Mouse (Mus musculus): ENCODE data around the gene Krt25. TPM values are rescaled to one million over a fixed set of nuclear protein-coding genes. Genes with fewer than 3 reads are reported as not detected.

Krt25 gene
- not detected in 2 replicates for polyA plus RNA-seq (2012)

DNA sequence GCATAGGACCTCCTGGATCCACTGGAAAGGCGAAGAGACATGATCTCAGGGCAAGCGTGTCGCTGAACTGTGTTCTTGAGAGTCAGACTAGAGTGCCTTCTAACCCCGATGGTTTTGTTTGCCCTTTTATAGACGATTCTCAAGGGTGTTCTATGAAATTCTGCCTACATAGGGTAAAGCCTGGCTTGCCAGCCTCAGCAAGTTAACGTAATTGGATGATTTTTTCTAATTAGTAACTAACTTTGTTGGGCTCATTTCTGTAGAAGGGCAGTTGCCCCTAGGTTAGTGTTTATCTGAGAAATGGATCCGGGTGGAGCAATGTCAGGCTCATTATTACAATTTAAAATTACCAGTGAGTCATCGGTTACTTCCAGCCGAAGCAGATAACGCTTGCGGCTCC, at the start of gene Krt25:
TSS of gene Krt25 (minus strand) at position 101 of the 400 bp plus-strand sequence.

DNA sequence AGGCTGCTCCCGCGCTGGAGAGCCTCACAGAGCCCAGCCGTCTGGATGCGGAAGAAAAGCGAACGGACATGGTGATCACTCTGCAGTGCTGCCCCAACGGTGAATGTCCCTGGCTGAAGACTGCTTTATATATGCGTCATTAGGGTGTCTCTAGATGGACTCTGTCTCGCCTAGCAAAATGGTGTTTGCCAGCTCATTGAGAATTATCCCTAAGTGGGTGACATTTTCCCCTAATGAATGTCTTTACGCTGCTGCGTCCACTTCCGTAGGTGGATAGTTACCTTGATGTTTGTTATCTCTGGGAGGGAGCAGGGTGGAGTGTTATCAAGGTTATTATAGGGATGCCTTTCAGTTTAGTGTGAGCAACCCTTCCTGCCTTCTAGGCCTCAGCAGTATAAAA, 28.3 kb upstream of the Krt25 start, which contains the start of gene Krt27:
TSS of gene Krt27 (minus strand) at position 101 of the 400 bp plus-strand sequence.

GRCm38 (mm10) chr11:99337866-99338265, 15.1 kb upstream of the Krt25 start, which contains the start of gene Krt26:
Gene Krt26, minus strand, starts transcription at chr11:99337966.

DNA sequence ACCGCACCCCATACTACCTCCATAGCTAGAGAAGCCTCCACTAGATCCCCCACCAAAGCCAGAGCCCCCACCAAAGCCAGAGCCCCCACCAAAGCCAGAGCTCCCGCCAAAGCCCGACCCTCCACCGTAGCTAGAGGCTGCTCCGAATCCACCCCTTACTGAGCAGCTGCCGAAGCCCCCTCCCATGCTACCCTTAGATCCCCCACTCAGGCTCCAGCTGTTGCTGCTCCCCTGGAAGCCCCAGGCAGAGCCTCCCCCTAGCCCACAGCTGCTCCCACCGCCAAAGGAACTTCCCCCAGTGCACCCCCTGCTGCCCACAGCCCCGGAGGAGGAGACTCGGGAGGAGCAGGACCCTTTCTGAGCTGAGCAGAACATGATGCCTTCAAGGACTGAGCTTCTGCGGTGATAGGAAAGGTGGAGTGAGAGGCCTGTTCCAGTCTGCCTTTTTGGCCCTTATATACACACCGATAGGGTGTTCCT, 37.9 kb downstream of the Krt25 start, which contains the start of gene Krt24:
TSS of gene Krt24 (minus strand) at position 430 of the 480 bp plus-strand sequence.

Other genes with a start within 250 kb of the Krt25 start
- gene Tns4, start 233.6 kb downstream of the Krt25 start, polyA plus RNA-seq (2012), result 0.91 and 2.4 TPM in 2 replicates
- gene Ccr7, start 167.9 kb downstream of the Krt25 start, polyA plus RNA-seq (2012), result 0.24 and 1.8 TPM in 2 replicates
- gene Smarce1, start 91.9 kb downstream of the Krt25 start, polyA plus RNA-seq (2012), result 340 and 592 TPM in 2 replicates
- not detected in 2 replicates for gene Krt222, start 78.9 kb downstream of the Krt25 start, polyA plus RNA-seq (2012)
- not detected in 2 replicates for gene Krt24, start 37.7 kb downstream of the Krt25 start, polyA plus RNA-seq (2012)
- gene Krt26, start 15.0 kb upstream of the Krt25 start, polyA plus RNA-seq (2012), result not detected in 2 replicates
- not detected in 2 replicates for gene Krt27, start 28.2 kb upstream of the Krt25 start, polyA plus RNA-seq (2012)
- gene Krt28, start 52.0 kb upstream of the Krt25 start, polyA plus RNA-seq (2012), result not detected in 2 replicates
- gene Krt10, start 66.4 kb upstream of the Krt25 start, polyA plus RNA-seq (2012), result 6.8 and 8.4 TPM in 2 replicates
- gene Krt12, start 99.3 kb upstream of the Krt25 start, polyA plus RNA-seq (2012), result not detected in 2 replicates
- gene Krt20, start 115.2 kb upstream of the Krt25 start, polyA plus RNA-seq (2012), result not detected in 2 replicates
- not detected in 2 replicates for gene Krt23, start 170.2 kb upstream of the Krt25 start, polyA plus RNA-seq (2012)
- not detected in 2 replicates for gene Krt39, start 198.4 kb upstream of the Krt25 start, polyA plus RNA-seq (2012)
- not detected in 2 replicates for gene Krt40, start 220.2 kb upstream of the Krt25 start, polyA plus RNA-seq (2012)
- gene Krtap3-3, start 227.9 kb upstream of the Krt25 start, polyA plus RNA-seq (2012), result not detected in 2 replicates
- not detected in 2 replicates for gene Krtap3-2, start 233.9 kb upstream of the Krt25 start, polyA plus RNA-seq (2012)
- gene Gm11939, start 236.5 kb upstream of the Krt25 start, polyA plus RNA-seq (2012), result not detected in 2 replicates
- gene Krtap3-1, start 243.7 kb upstream of the Krt25 start, polyA plus RNA-seq (2012), result not detected in 2 replicates